In genomic region chr1:132264577-132264976, GRCm38 (mm10) we compare ENCODE assay signal across 17 mouse cellular contexts. TPM values are rescaled to one million over a fixed set of nuclear protein-coding genes. Genes with fewer than 3 reads are reported as not detected.
DNase-seq lines count a peak whose midpoint lies in the region; ATAC-seq lines count a peak whose summit lies in the region.
"Had no signal": no experiment of that assay in that cellular context is flagged by ENCODE, and none has a peak within 500 bp of the region (broad histone marks: within the 10 kb centered on the region; RNA-seq: fewer than 3 reads in every experiment).

No protein-coding gene starts in this region.

- ATAC-seq in midbrain, embryonic 16.5 days, result no peak
- ATAC-seq: hindbrain, embryonic 16.5 days had no signal

- no peak overlapping the region for H3K27ac ChIP-seq in midbrain, embryonic 16.5 days (ENCODE audit: low read length)
- H3K27ac ChIP-seq: gastrocnemius, adult 2 months had no signal

- no peak overlapping the region for H3K4me2 ChIP-seq in midbrain, embryonic 16.5 days (ENCODE audit: low read length)

- intact Hi-C loops in left cerebral cortex, postnatal 10 days (cut with DNase I), result no loop called here

- no peaks in the 10 kb centered on the region for H3K9me3 ChIP-seq in midbrain, embryonic 16.5 days (replicated peaks; ENCODE audit: control insufficient read depth, low read length, poor library complexity, severe bottlenecking)
- H3K9me3 ChIP-seq: forebrain, embryonic 10.5 days had no signal

- 69% methylated on average over 6 of the region's 7 CpGs for WGBS in midbrain, embryonic 16.5 days

- no peaks in the 10 kb centered on the region for H3K4me1 ChIP-seq in midbrain, embryonic 16.5 days (ENCODE audit: control insufficient read depth, insufficient read depth, low read length)

- no peak overlapping the region for H3K9ac ChIP-seq in midbrain, embryonic 16.5 days (ENCODE audit: low read depth, low read length)

- H3K36me3 ChIP-seq in midbrain, embryonic 16.5 days (ENCODE audit: control insufficient read depth, insufficient read depth, low read length), result no peaks in the 10 kb centered on the region
- H3K36me3 ChIP-seq: forebrain, embryonic 10.5 days had no signal

- DNase-seq in 3T3-L1 (ENCODE audit: low read depth, low spot score) (peak; percentile 91), 416B (ENCODE audit: low read depth) (peak; percentile 67), NIH3T3 (ENCODE audit: low read depth) (peak; percentile 65)
- DNase-seq in induced T-regulatory cell, adult 2 months (ENCODE audit: low read depth), result peak; percentile 31
- DNase-seq in thymus, postnatal 14 days, result no peak
- DNase-seq in gastrocnemius, adult 18-20 months (ENCODE audit: low spot score), result no peak
- DNase-seq in left cerebral cortex, postnatal 10 days (ENCODE audit: extremely low spot score in 1 of 2, low spot score in 2 of 2), result no peak
- DNase-seq: gastrocnemius, adult 2 months; kidney, adult 9 months; lung, postnatal 14 days; right cerebral cortex, postnatal 25 days had no signal

- no peak overlapping the region for H3K4me3 ChIP-seq in midbrain, embryonic 16.5 days (ENCODE audit: low read depth, low read length)
- H3K4me3 ChIP-seq: forebrain, embryonic 10.5 days; gastrocnemius, adult 2 months had no signal

- no peaks in the 10 kb centered on the region for H3K27me3 ChIP-seq in midbrain, embryonic 16.5 days (ENCODE audit: control insufficient read depth, insufficient read depth, low read depth, low read length)

RNA-seq across cellular contexts. Expression of gene Klhdc8a, which starts 33.8 kb away (rescaled TPM):
- under 1 TPM; 0.27 to 0.36 TPM for total RNA-seq in gastrocnemius, adult 18-20 months (2021)
- 8.3 and 10.8 TPM in 2 replicates for polyA plus RNA-seq in midbrain, embryonic 16.5 days (2015; fragmentation: Nextera tagmentation; extraction: Ambion mirVana)
- 10 to 100 TPM; 18.4 to 19.8 TPM for total RNA-seq in left cerebral cortex, postnatal 10 days (2021)
- polyA plus RNA-seq: limb, embryonic 11.5 days had no signal

RNA-seq across cellular contexts. Expression of gene Gm10188, which starts 35.0 kb away (rescaled TPM):
- not detected for total RNA-seq in gastrocnemius, adult 18-20 months (2021)
- 0.28 and 0.63 TPM in 2 replicates for polyA plus RNA-seq in midbrain, embryonic 16.5 days (2015; fragmentation: Nextera tagmentation; extraction: Ambion mirVana)
- not detected for total RNA-seq in left cerebral cortex, postnatal 10 days (2021)
- total RNA-seq: gastrocnemius, adult 2 months; layer of hippocampus, postnatal 14 days had no signal
- polyA plus RNA-seq: forebrain, embryonic 10.5 days; heart, embryonic 16.5 days; hindbrain, embryonic 16.5 days; limb, embryonic 11.5 days had no signal

RNA-seq across cellular contexts. Expression of gene Nuak2, which starts 51.3 kb away (rescaled TPM):
- 1 to 10 TPM in 1 of 2 experiments, under 1 TPM in 1; 0.87 to 1.1 TPM for total RNA-seq in gastrocnemius, adult 18-20 months (2021)
- polyA plus RNA-seq in midbrain, embryonic 16.5 days (2015; fragmentation: Nextera tagmentation; extraction: Ambion mirVana), result 19.8 and 22.0 TPM in 2 replicates
- 1 to 10 TPM; 1.1 to 1.3 TPM for total RNA-seq in left cerebral cortex, postnatal 10 days (2021)

Comparison
In these comparisons a context has a peak if more than half of its experiments do, and no peak if none do; other contexts are left out.
1. DNase-seq: peak in 3T3-L1 (single experiment), 416B (single experiment), NIH3T3 (single experiment) and induced T-regulatory cell, adult 2 months (single experiment); none in thymus, postnatal 14 days (single experiment), gastrocnemius, adult 18-20 months (single experiment) and left cerebral cortex, postnatal 10 days (0 of 2).
2. RNA of gene Klhdc8a, which starts 33.8 kb away (total RNA-seq): 18.4 to 19.8 TPM in left cerebral cortex, postnatal 10 days; 0.27 to 0.36 TPM in gastrocnemius, adult 18-20 months; every median in the first group is over 10 times any median in the second.